Mouse (Mus musculus) MEL (cell line): ENCODE data around the gene Gm4553.
"Not testable (repeated sequence)": the region's sequence is repeated elsewhere in the genome, so short reads cannot be mapped to it uniquely, and the experiment has no call there.

Experiments
- CTCF ChIP-seq, 3 experiments: IDR thresholded peaks in 2 of 3; conservative IDR thresholded peaks in 1 of 3; 2 replicates each; pipeline ENCODE4 v1.5.1; 2011 to 2012; ENCODE audit warnings: low read length in 3 of 3, low read depth in 2 of 3, mild to moderate bottlenecking in 2 of 3, improper control_type of control experiment in 1 of 3, inconsistent platforms in 1 of 3, mixed read lengths in 1 of 3, moderate library complexity in 1 of 3; ENCODE audit not compliant: control insufficient read depth in 1 of 3, insufficient read depth in 1 of 3, poor library complexity in 1 of 3, severe bottlenecking in 1 of 3
- MYB ChIP-seq: IDR thresholded peaks from 2 replicates; pipeline ENCODE4 v1.6.1; 2011; ENCODE audit warnings: mild to moderate bottlenecking, low read depth, low read length, improper control_type of control experiment
- ZNF384 ChIP-seq: IDR thresholded peaks from 2 replicates; pipeline ENCODE4 v1.6.1; 2012; ENCODE audit warnings: low read depth, mild to moderate bottlenecking, inconsistent platforms, low read length, improper control_type of control experiment

GRCm38 (mm10) chr7:142165639-142166038 lies at the start of gene Gm4553:
- TF ChIP-seq CTCF (IDR thresholded peaks at IDR 0.05 in 2 of 3, conservative IDR thresholded peaks at IDR 0.05 in 1 of 3; ENCODE audit: control insufficient read depth in 1 of 3, insufficient read depth in 1 of 3, low read depth in 2 of 3, low read length in 3 of 3, poor library complexity in 1 of 3, severe bottlenecking in 1 of 3); ZNF384; MYB: not testable (repeated sequence)
